Mouse (Mus musculus) embryonic facial prominence, embryonic 10.5 days (tissue): ENCODE results near the gene Klhl21. TPM values are rescaled to one million over a fixed set of nuclear protein-coding genes. Genes with fewer than 3 reads are reported as not detected.
"Not testable (repeated sequence)": the region's sequence is repeated elsewhere in the genome, so short reads cannot be mapped to it uniquely, and the experiment has no call there.

Source experiments
- DNase-seq: peaks from one replicate; pipeline ENCODE4 v3.0.0-alpha.2; 2017; ENCODE audit warnings: low spot score
- H3K27ac ChIP-seq: fragments of 300-500 bp; sonication (generic); replicated peaks from 2 replicates; pipeline ENCODE4 v1.5.1; 2016; ENCODE audit warnings: mild to moderate bottlenecking
- H3K27me3 ChIP-seq: fragments of 300-500 bp; sonication (generic); replicated peaks from 2 replicates; pipeline ENCODE4 v1.6.1; 2016; ENCODE audit warnings: low read depth, mild to moderate bottlenecking; ENCODE audit not compliant: poor library complexity, severe bottlenecking
- H3K36me3 ChIP-seq: fragments of 300-500 bp; sonication (generic); replicated peaks from 2 replicates; pipeline ENCODE4 v1.6.1; 2016; ENCODE audit warnings: mild to moderate bottlenecking, moderate library complexity
- H3K4me1 ChIP-seq: fragments of 300-500 bp; sonication (generic); 2 replicates; pipeline ENCODE4 v1.6.1; 2016
- H3K4me3 ChIP-seq: fragments of 300-500 bp; sonication (generic); 2 replicates; pipeline ENCODE4 v1.5.1; 2016; ENCODE audit warnings: mild to moderate bottlenecking, moderate library complexity
- H3K9me3 ChIP-seq: fragments of 300-500 bp; sonication (generic); 2 replicates; pipeline ENCODE4 v1.6.1; 2016; ENCODE audit warnings: mild to moderate bottlenecking
- WGBS: fragments of 180-500 bp; shearing (Covaris S2); methylation state at CpG from one replicate; pipeline ENCODE4 v1.1.7; 2016; 5-methylcytosine and 5-hydroxymethylcytosine counted together
- polyA plus RNA-seq: library from polyadenylated mRNA; unstranded; fragments of >200 nt; fragmentation: Nextera tagmentation; extraction: Ambion mirVana; gene quantifications from 2 replicates; pipeline ENCODE4 v1.2.1, GENCODE M21; 2016

Klhl21 gene
- polyA plus RNA-seq, 1 experiment from 2014 or later: 9.7 TPM

DNA sequence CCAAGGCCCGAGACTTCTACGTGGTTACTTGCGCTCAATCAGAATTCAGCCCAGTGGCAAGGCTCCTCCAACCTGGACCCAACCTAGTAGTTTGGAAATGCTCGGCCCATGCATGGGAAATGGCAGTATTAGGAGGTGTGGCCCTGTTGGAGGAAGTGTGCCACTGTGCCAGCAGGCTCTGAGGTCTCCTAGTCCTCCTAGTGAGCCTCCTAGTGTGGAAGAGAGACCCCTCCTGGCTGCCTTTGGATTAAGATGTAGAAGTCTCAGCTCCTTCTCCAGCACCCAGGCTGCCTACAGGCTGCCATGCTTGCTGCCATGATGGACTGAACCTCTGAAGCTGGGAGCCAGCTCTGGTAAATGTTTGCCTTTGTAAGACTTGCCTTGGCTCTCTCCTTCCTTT lies 21.4 kb downstream of the Klhl21 start:
- Histone ChIP-seq H3K4me3 (no peak overlapping the region), H3K4me1 (peaks cover 59% of the 10 kb centered on the region), H3K27ac (no peak overlapping the region), H3K27me3 (peaks cover 21% of the 10 kb centered on the region), H3K9me3 (no peaks in the 10 kb centered on the region), H3K36me3 (peaks cover 13% of the 10 kb centered on the region)
- DNase-seq: no peak
- WGBS: 75% methylated on average over 4 of the region's 4 CpGs

DNA sequence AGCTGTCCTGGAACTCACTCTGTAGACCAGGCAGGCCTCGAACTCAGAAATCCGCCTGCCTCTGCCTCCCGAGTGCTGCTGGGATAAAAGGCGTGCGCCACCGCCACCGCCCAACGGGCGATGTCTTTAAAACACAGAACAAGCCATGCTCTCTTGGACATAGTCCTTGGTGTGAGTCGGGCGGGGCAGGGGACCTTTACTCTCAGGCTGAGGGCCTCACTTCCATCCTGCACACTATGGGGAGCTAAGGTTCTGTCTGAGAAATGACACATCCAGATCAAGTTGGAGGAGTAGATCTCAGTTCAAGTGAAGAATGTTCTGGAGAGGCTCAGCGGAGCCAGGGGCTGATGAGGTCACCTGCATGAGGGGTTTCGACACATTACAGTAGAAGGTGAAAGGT lies 24.3 kb downstream of the Klhl21 start:
- no peak overlapping the region for H3K27ac ChIP-seq
- no peaks in the 10 kb centered on the region for H3K9me3 ChIP-seq
- no peak overlapping the region for H3K4me3 ChIP-seq
- H3K4me1 ChIP-seq: peaks cover 31% of the 10 kb centered on the region
- 88% methylated on average over 13 of the region's 13 CpGs for WGBS
- H3K27me3 ChIP-seq: peaks cover 21% of the 10 kb centered on the region
- no peak for DNase-seq
- no peaks in the 10 kb centered on the region for H3K36me3 ChIP-seq

- not testable (repeated sequence) for H3K36me3 ChIP-seq, H3K27ac ChIP-seq, H3K4me3 ChIP-seq, DNase-seq, H3K9me3 ChIP-seq
- H3K27me3 ChIP-seq: peaks cover 15% of the 10 kb centered on the region
- peaks cover 40% of the 10 kb centered on the region for H3K4me1 ChIP-seq
- WGBS: 91% methylated on average over 6 of the region's 6 CpGs
Observed at GRCm38 (mm10) chr4:152036464-152036863, 27.9 kb downstream of the Klhl21 start.

DNA sequence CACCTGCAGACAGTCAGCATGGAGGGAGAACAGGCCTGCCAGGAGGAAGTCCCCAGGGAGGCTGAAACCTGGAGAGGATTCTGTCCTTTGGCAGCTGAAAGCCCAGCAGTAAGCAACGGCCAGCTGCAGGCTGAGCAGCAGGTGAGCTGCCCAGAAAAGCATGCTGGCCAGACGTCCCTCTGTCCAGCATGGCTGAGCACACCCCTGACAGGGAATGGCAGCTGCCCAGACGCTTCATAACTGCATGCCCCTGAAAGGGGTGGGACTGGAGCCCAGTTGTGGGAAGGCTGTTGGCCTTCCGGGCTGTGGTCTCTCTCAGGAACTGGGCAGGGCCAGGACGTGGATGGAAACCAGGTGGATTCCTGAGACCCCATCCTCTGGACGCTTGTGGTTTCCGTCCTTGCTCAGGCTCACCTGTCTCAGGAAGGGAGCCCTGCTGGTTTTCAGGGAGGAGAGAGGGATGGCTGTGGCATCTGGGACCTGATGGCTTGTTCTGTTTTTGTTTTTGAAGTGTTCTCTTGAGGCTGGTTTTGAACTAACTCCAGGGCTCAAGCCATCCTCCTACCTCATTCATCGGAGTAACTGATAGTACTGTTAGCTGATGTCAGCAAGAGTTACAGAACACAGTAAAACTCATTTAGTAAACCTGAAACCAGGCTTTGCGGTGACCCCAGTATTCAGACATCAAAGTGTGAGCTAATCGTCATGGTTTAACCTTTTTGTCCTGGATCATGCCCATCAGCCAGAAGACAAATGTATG lies 29.8 kb downstream of the Klhl21 start, which contains the start of gene Tas1r1:
Tas1r1 (minus strand) TSS at position 344 of the 760 bp plus-strand sequence.
- no peak for DNase-seq
- Histone ChIP-seq H3K27ac (peak within 1 kb of the TSS; percentile 90), H3K9me3 (no peaks in the 10 kb centered on the region), H3K36me3 (peaks cover 26% of the 10 kb centered on the region), H3K4me1 (peaks cover 29% of the 10 kb centered on the region), H3K4me3 (peak within 1 kb of the TSS; percentile 100), H3K27me3 (peaks cover 5% of the 10 kb centered on the region; the same call in 1 of the 2 replicates)
- 53% methylated on average over 10 of the region's 10 CpGs for WGBS

DNA sequence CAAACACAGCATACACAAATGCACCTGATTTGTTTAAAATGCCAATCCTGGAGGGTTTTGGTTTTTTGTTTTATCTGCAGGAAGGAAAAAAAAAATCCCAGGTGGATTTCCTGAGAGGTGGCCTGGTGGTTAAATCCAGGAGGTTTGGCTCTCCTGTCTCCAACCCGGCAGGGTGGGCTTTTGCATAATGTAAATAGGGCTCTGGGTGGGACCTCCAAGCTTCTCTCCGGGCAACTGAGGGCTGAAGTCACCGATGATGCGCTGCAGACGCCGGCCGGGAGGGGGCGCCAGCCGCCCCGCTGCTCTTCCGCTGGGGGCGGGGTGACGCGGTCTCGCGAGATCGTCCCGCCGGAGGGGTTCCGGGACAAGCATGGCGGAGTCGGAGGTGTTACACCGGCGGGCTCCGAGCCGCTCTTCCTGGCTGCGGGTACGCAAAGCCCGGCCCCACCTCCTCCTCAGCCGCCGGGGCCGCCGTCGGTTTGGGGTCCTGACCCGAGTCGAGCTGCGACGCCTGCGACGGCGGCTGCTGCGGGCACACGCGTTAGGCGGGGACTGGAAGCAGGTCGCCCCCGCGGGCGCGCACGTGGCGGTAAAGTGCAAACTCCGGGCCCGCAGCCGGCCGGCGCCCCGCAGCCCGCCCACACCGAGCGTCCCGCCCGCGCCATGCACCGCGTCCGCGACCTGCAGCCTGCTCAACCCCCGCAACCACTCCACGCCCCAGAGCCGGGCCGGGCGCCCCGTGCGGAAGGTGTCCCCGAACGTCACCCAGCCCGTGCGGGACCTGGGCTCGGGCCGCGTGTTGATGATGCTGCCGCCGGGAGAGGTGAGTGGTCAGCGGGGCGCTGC lies 30.6 kb downstream of the Klhl21 start, which contains the start of gene Nol9:
Nol9 (plus strand) TSS at position 337 of the 846 bp plus-strand sequence.
- peak within 1 kb of the TSS; percentile 90 for H3K27ac ChIP-seq
- WGBS: under 1% methylated on average over 86 of the region's 86 CpGs

DNA sequence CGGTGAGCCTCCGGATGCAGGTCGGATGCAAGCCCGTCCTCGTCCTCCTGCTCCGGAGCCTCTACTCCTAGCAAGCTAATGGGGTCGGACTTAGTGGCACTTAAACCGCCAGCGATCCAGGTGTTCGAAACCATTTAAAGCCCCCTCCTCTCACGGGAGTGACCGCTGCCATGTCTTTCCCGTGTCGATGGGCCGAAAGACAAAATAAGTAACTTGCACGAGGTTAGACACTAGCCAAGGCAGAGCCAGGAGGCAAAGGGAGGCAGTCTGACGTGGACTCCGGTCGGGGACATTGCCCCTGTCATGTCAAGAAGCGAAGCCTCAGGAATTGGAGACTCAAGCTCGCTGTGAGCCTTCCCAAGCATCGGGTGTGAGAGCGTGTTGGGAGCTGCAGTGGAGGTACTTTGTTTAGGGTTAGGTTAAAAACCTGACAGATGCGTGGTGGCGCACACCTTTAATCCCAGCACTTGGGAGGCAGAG lies 31.3 kb downstream of the Klhl21 start:
- DNase-seq: no peak
- Histone ChIP-seq H3K27me3 (no peaks in the 10 kb centered on the region), H3K4me1 (peaks cover 29% of the 10 kb centered on the region), H3K36me3 (peaks cover 40% of the 10 kb centered on the region), H3K27ac (peak overlapping the region; percentile 90), H3K4me3 (peak overlapping the region; percentile 100), H3K9me3 (no peaks in the 10 kb centered on the region)
- WGBS: 4% methylated on average over 25 of the region's 25 CpGs

More for the DNA sequence above, 30.6 kb downstream of the Klhl21 start, which contains the start of gene Nol9:
- Histone ChIP-seq H3K4me1 (peaks cover 29% of the 10 kb centered on the region), H3K27me3 (peaks cover 3% of the 10 kb centered on the region; the same call in 1 of the 2 replicates), H3K4me3 (peak within 1 kb of the TSS; percentile 100), H3K9me3 (no peaks in the 10 kb centered on the region), H3K36me3 (peaks cover 34% of the 10 kb centered on the region)
- DNase-seq: peak; percentile 97

- no peak overlapping the region for H3K4me3 ChIP-seq
- peaks cover 63% of the 10 kb centered on the region for H3K36me3 ChIP-seq
- H3K27ac ChIP-seq: no peak overlapping the region
- no peaks in the 10 kb centered on the region for H3K9me3 ChIP-seq
- DNase-seq: no peak
- H3K4me1 ChIP-seq: peaks cover 29% of the 10 kb centered on the region
- no peaks in the 10 kb centered on the region for H3K27me3 ChIP-seq
- 94% methylated on average over 22 of the region's 22 CpGs for WGBS
Observed at GRCm38 (mm10) chr4:152041924-152042641, 33.5 kb downstream of the Klhl21 start.

- DNase-seq: no peak
- Histone ChIP-seq H3K36me3 (peaks cover 73% of the 10 kb centered on the region), H3K9me3 (no peaks in the 10 kb centered on the region), H3K27ac (no peak overlapping the region), H3K27me3 (no peaks in the 10 kb centered on the region), H3K4me3 (no peak overlapping the region), H3K4me1 (peaks cover 26% of the 10 kb centered on the region)
- WGBS: 89% methylated on average over 3 of the region's 3 CpGs
Observed at GRCm38 (mm10) chr4:152043171-152043570, 34.6 kb downstream of the Klhl21 start.

DNA sequence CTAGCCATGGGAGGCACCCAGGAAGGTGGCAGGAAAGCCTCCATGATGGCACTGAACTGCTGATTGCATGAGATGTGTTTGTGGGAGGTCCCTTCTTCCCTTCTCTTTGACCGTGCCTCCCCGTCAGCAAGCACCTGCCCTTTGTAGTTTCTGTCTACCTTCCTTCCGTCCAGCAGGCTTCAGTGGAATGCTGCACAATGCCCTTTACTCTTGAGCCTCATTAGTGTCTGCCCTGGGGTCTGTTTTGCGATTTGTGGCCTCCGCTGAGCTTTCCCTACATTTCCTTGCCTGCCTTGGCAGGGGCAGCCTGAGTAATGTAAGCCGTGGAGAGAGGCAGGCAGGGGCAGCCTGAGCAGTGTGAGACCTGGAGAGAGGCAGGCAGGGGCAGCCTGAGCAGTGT lies 36.0 kb downstream of the Klhl21 start:
- Histone ChIP-seq H3K27me3 (no peaks in the 10 kb centered on the region), H3K36me3 (peaks cover 87% of the 10 kb centered on the region), H3K4me1 (peaks cover 14% of the 10 kb centered on the region), H3K27ac (no peak overlapping the region), H3K4me3 (no peak overlapping the region), H3K9me3 (no peaks in the 10 kb centered on the region)
- no peak for DNase-seq
- 78% methylated on average over 6 of the region's 6 CpGs for WGBS

- Histone ChIP-seq H3K27me3 (no peaks in the 10 kb centered on the region), H3K4me1 (no peaks in the 10 kb centered on the region), H3K9me3 (no peaks in the 10 kb centered on the region), H3K4me3 (no peak overlapping the region), H3K36me3 (peaks cover 65% of the 10 kb centered on the region), H3K27ac (no peak overlapping the region)
- WGBS: 76% methylated on average over 9 of the region's 9 CpGs
- DNase-seq: no peak
Observed at GRCm38 (mm10) chr4:152062390-152063110, 53.9 kb downstream of the Klhl21 start.

DNA sequence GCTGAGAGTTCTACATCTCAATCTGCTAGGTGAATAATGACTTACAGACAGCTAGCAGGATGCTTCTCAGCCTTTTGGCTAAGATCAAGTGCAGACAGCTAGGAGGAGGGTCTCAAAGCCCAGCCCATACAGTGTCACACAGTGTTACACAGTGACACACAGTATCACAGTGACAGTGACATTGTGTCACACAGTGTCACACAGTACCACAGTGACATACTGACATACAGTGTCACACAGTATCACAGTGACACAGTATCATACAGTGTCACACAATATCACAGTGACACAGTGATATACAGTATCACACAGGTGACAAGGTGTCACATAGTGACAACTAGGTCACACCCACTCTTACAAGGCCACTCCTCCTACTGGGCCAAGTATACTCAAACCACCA lies 58.7 kb downstream of the Klhl21 start:
- H3K4me3 ChIP-seq: no peak overlapping the region
- no peak overlapping the region for H3K27ac ChIP-seq
- H3K9me3 ChIP-seq: no peaks in the 10 kb centered on the region
- no peaks in the 10 kb centered on the region for H3K27me3 ChIP-seq
- H3K4me1 ChIP-seq: peaks cover 25% of the 10 kb centered on the region
- DNase-seq: no peak
- peaks cover 19% of the 10 kb centered on the region for H3K36me3 ChIP-seq
